Mouse (Mus musculus): ENCODE data around the gene Tmem120b.

Tmem120b gene

GRCm38 (mm10) chr5:123128426-123129169 lies 60.4 kb downstream of the Tmem120b start:
- DNase-seq (ENCODE audit: low spot score) = peak; percentile 78

- DNase-seq (ENCODE audit: low spot score) = no peak
Measured at GRCm38 (mm10) chr5:123129170-123129757, 61.0 kb downstream of the Tmem120b start.

GRCm38 (mm10) chr5:123130030-123130813 lies 62.0 kb downstream of the Tmem120b start:
- no peak for DNase-seq (ENCODE audit: low spot score)

GRCm38 (mm10) chr5:123130814-123131148 lies 62.6 kb downstream of the Tmem120b start:
- DNase-seq (ENCODE audit: low spot score) = no peak

- DNase-seq (ENCODE audit: low spot score) = peak; percentile 83
Measured at GRCm38 (mm10) chr5:123132308-123133071, 64.3 kb downstream of the Tmem120b start, which contains the start of gene Rhof. Gene Rhof, minus strand, starts transcription at chr5:123132692.

- peak; percentile 89 for DNase-seq (ENCODE audit: low spot score)
Measured at GRCm38 (mm10) chr5:123133083-123133783, 65.0 kb downstream of the Tmem120b start.

GRCm38 (mm10) chr5:123133784-123134143 lies 65.5 kb downstream of the Tmem120b start:
- no peak for DNase-seq (ENCODE audit: low spot score)

GRCm38 (mm10) chr5:123134186-123134874 lies 66.1 kb downstream of the Tmem120b start:
- DNase-seq (ENCODE audit: low spot score) = peak; percentile 86

- DNase-seq (ENCODE audit: low spot score) = no peak
Measured at GRCm38 (mm10) chr5:123134875-123135382, 66.7 kb downstream of the Tmem120b start.

GRCm38 (mm10) chr5:123135471-123136360 lies 67.5 kb downstream of the Tmem120b start:
- DNase-seq (ENCODE audit: low spot score) = peak; percentile 95

GRCm38 (mm10) chr5:123136361-123137043 lies 68.3 kb downstream of the Tmem120b start:
- peak; percentile 97 for DNase-seq (ENCODE audit: low spot score)

- peak; percentile 92 for DNase-seq (ENCODE audit: low spot score)
Measured at GRCm38 (mm10) chr5:123137044-123137909, 69.1 kb downstream of the Tmem120b start.

- DNase-seq (ENCODE audit: low spot score) = no peak
Measured at GRCm38 (mm10) chr5:123137910-123138229, 69.7 kb downstream of the Tmem120b start.

GRCm38 (mm10) chr5:123138230-123138911 lies 70.2 kb downstream of the Tmem120b start:
- peak; percentile 76 for DNase-seq (ENCODE audit: low spot score)

GRCm38 (mm10) chr5:123138953-123139721 lies 70.9 kb downstream of the Tmem120b start:
- DNase-seq (ENCODE audit: low spot score) = peak; percentile 86

GRCm38 (mm10) chr5:123139722-123140627 lies 71.8 kb downstream of the Tmem120b start:
- DNase-seq (ENCODE audit: low spot score) = no peak

Data from lung, postnatal 25 days (tissue).